Mouse (Mus musculus) stomach, postnatal 0 days (tissue): Measurements from ENCODE around the gene 4933430I17Rik.

Source experiments
- CTCF ChIP-seq: IDR thresholded peaks from 2 replicates; pipeline ENCODE4 v1.5.1; 2016; ENCODE audit warnings: antibody characterized with exemption, low read depth, mild to moderate bottlenecking, moderate library complexity
- EP300 ChIP-seq: optimal IDR thresholded peaks from 2 replicates; pipeline ENCODE3; 2016; ENCODE audit warnings: antibody characterized with exemption

GRCm38 (mm10) chr4:62569603-62570002 lies 44.4 kb downstream of the 4933430I17Rik start:
- TF ChIP-seq CTCF, result no peak
- TF ChIP-seq EP300, result no peak
